Mouse (Mus musculus) CD4-positive, CD25-positive, alpha-beta regulatory T cell, adult 4 months (primary cell): ENCODE data around the gene Rabggtb. TPM values are rescaled to one million over a fixed set of nuclear protein-coding genes. Genes with fewer than 3 reads are reported as not detected.
"Not testable (repeated sequence)": the region's sequence is repeated elsewhere in the genome, so short reads cannot be mapped to it uniquely, and the experiment has no call there.

ENCODE experiments used
- ATAC-seq: one replicate; pipeline ENCODE4 v1.8.0; 2017
- polyA plus RNA-seq, 2 experiments: library from polyadenylated mRNA; unstranded; fragments of 100-300 nt; shearing (Covaris generic); gene quantifications; one replicate each; pipeline ENCODE4 v1.2.1; 2017

The Rabggtb gene
- polyA plus RNA-seq, 2 experiments from 2014 or later, result 40.3 to 48.1 TPM

DNA sequence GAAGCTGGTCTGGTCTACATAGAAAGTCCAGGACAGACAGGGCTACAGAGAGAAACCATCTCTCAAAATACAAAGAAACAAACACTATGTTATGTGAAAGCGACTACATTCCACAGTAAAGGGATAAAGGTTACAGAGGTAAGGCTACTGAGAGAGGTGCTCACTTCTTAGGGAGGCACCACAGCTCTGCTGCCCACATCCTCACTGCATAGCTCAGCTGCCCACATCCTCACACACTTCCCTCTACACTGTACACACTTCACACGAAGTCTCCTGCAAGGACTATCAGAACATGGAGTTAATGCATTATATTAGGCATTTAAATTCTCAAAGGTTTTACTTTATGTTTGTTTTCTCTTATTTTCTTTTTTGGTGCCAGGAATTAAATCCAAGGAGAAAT is 49.0 kb downstream of the Rabggtb start:
- no peak for ATAC-seq

GRCm38 (mm10) chr3:153860392-153860791 is 52.4 kb downstream of the Rabggtb start:
- ATAC-seq, result not testable (repeated sequence)

DNA sequence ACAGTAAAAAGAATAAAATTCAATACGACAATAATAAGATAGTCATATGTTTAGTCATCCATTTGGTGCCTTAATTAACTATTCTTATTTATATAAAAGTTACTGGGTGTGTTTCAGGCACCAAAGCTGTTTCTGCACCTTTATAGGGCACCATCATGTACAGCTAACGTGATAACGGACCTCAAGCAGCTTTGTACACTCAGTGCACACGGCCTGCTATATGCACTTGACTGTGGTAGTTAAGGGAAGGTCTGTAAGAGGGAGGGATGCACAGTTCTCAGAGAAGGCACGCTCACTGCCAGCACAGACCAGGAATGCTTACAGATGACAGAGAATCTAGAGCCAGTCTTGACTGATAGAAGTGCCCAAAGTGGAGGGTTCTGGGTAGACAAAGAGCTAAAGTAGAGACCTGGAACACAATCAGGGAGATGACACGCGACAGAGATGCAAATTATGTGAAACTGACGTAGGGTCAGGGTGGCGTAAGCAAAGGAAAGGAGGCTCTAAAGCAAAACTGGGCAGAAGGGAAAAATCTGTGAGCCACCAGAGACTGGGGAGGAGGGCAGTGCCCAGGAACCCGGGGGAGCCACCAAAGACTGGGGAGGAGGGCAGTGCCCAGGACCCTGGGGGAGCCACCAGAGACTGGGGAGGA is 54.3 kb downstream of the Rabggtb start:
- ATAC-seq, result no peak

Other genes with a start within 250 kb of the Rabggtb start
- gene St6galnac3, start 187.8 kb downstream of the Rabggtb start, polyA plus RNA-seq, result 10 to 100 TPM; 44.8 to 46.3 TPM
- gene Asb17, start 68.8 kb downstream of the Rabggtb start, polyA plus RNA-seq, result not detected
- not detected for gene Msh4, start 6.9 kb downstream of the Rabggtb start, polyA plus RNA-seq
- 10 to 100 TPM; 38.4 to 40.9 TPM for gene Acadm, start 31.6 kb upstream of the Rabggtb start, polyA plus RNA-seq
- gene Slc44a5, start 60.4 kb upstream of the Rabggtb start, polyA plus RNA-seq, result under 1 TPM in 1 of 2 experiments, not detected in 1; 0.24 TPM